Mouse (Mus musculus) right cerebral cortex, postnatal 36 days (tissue): ENCODE results near the gene Pgbd1.
A peak's percentile ranks its signal among the peaks of the same experiment; 100 is the strongest.
"Not testable (repeated sequence)": the region's sequence is repeated elsewhere in the genome, so short reads cannot be mapped to it uniquely, and the experiment has no call there.

Experiments used
- DNase-seq, 2 experiments: peaks; one replicate each; pipeline ENCODE4 v3.0.0; 2022; ENCODE audit warnings: low spot score in 2 of 2, mixed read lengths in 1 of 2

Pgbd1 gene

GRCm38 (mm10) chr13:21415750-21416149 is 25.1 kb downstream of the Pgbd1 start:
- no peak for DNase-seq

GRCm38 (mm10) chr13:21415266-21415665 is 25.6 kb downstream of the Pgbd1 start:
- DNase-seq: no peak

GRCm38 (mm10) chr13:21414231-21415212 is 26.3 kb downstream of the Pgbd1 start:
- DNase-seq: no peak

- DNase-seq: no peak
These were observed 31.9 kb downstream of the Pgbd1 start for GRCm38 (mm10) chr13:21408805-21409459.

GRCm38 (mm10) chr13:21407969-21408804 is 32.7 kb downstream of the Pgbd1 start:
- DNase-seq: peak; percentile 88 to 92

GRCm38 (mm10) chr13:21407341-21407740 is 33.5 kb downstream of the Pgbd1 start:
- no peak for DNase-seq

- DNase-seq: no peak
These were observed 38.0 kb downstream of the Pgbd1 start for GRCm38 (mm10) chr13:21402848-21403247.

GRCm38 (mm10) chr13:21402287-21402846 is 38.5 kb downstream of the Pgbd1 start, which contains the start of gene Zkscan3:
Gene Zkscan3 (minus strand): TSS chr13:21402755.
- DNase-seq: peak; percentile 70 to 71

- no peak for DNase-seq
These were observed 39.1 kb downstream of the Pgbd1 start for GRCm38 (mm10) chr13:21401636-21402286.

GRCm38 (mm10) chr13:21401166-21401565 is 39.7 kb downstream of the Pgbd1 start:
- no peak for DNase-seq

GRCm38 (mm10) chr13:21397486-21397885 is 43.4 kb downstream of the Pgbd1 start:
- no peak for DNase-seq

GRCm38 (mm10) chr13:21396048-21396447 is 44.8 kb downstream of the Pgbd1 start:
- DNase-seq: not testable (repeated sequence)

GRCm38 (mm10) chr13:21395623-21396022 is 45.2 kb downstream of the Pgbd1 start:
- DNase-seq: no peak

- no peak for DNase-seq
These were observed 45.6 kb downstream of the Pgbd1 start for GRCm38 (mm10) chr13:21395211-21395610.

GRCm38 (mm10) chr13:21377773-21378172 is 63.1 kb downstream of the Pgbd1 start:
- no peak for DNase-seq

GRCm38 (mm10) chr13:21372700-21373099 is 68.2 kb downstream of the Pgbd1 start:
- DNase-seq: no peak
